8 mouse cellular contexts compared by ENCODE assay signal in the genomic region with DNA sequence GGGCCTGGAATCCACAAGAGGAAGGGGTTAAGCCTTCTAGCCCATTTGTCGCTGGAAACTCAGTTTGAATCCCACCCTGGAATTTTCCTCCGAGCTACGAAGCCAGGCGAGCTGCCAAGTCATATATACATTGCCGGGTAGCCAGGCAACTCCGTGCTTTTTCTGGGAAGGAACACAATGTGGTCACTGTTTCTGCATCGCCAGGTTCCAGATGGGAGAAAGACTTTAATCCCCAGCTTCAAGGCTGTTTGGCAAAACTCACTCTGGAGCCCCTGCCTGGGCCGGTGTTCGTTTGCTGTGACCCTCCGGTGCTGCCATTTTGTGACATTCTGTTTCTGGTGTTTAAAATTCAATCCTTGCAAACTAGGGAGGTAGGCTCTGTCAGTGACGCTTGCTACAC. TPM values are rescaled to one million over a fixed set of nuclear protein-coding genes. Genes with fewer than 3 reads are reported as not detected.
DNase-seq lines count a peak whose midpoint lies in the region; ATAC-seq and TF ChIP-seq lines count a peak whose summit lies in the region.

No protein-coding gene starts in this region.

- TF ChIP-seq CTCF in kidney, postnatal 0 days (IDR thresholded peaks at IDR 0.05; ENCODE audit: low read depth): no peak

- DNase-seq in kidney, postnatal 0 days (ENCODE audit: low spot score): peak; percentile 75
- no peak for DNase-seq in kidney, adult 18-20 months
- DNase-seq in embryonic facial prominence, embryonic 11.5 days (ENCODE audit: low spot score): peak; percentile 84
- no peak for DNase-seq in urinary bladder, adult 2 months (ENCODE audit: low spot score)
- no peak for DNase-seq in frontal cortex, postnatal 25 days (ENCODE audit: low spot score in 2 of 2)
- DNase-seq in left cerebral cortex, adult 8-10 months (ENCODE audit: low spot score in 2 of 2): no peak

- H3K4me1 ChIP-seq in kidney, postnatal 0 days (replicated peaks; ENCODE audit: insufficient read depth, low read length): peaks cover 41% of the 10 kb centered on the region
- 0 out of 2 replicates have a peak, but pooled peaks cover 3% of the 10 kb centered on the region for H3K4me1 ChIP-seq in embryonic facial prominence, embryonic 11.5 days (ENCODE audit: control insufficient read depth, insufficient read depth, low read length)
- peaks cover 27% of the 10 kb centered on the region for H3K4me1 ChIP-seq in forebrain, embryonic 15.5 days
- peaks cover 34% of the 10 kb centered on the region for H3K4me1 ChIP-seq in midbrain, embryonic 13.5 days (replicated peaks)

- no peak for ATAC-seq in kidney, postnatal 0 days (replicated peaks; ENCODE audit: low FRiP score, low read depth)
- 0 out of 2 replicates have a peak, but pooled peaks have one; percentile 22 for ATAC-seq in embryonic facial prominence, embryonic 11.5 days (replicated peaks; ENCODE audit: insufficient number of reproducible peaks, low FRiP score, low TSS enrichment, low read depth)
- peak; percentile 37 for ATAC-seq in forebrain, embryonic 15.5 days (replicated peaks)
- peak; percentile 56 for ATAC-seq in midbrain, embryonic 13.5 days

- 26% methylated on average over 11 of the region's 11 CpGs for WGBS in kidney, postnatal 0 days
- WGBS in embryonic facial prominence, embryonic 11.5 days: 21% methylated on average over 11 of the region's 11 CpGs
- 12% methylated on average over 11 of the region's 11 CpGs for WGBS in forebrain, embryonic 15.5 days
- 39% methylated on average over 11 of the region's 11 CpGs for WGBS in midbrain, embryonic 13.5 days

- peak overlapping the region; percentile 54 for H3K27ac ChIP-seq in kidney, postnatal 0 days
- H3K27ac ChIP-seq in embryonic facial prominence, embryonic 11.5 days (replicated peaks; ENCODE audit: low read depth, low read length): peak overlapping the region; percentile 85
- no peak overlapping the region; the same call in 1 of the 2 replicates for H3K27ac ChIP-seq in forebrain, embryonic 15.5 days (replicated peaks)
- peak overlapping the region; percentile 15 for H3K27ac ChIP-seq in midbrain, embryonic 13.5 days

- H3K9me3 ChIP-seq in kidney, postnatal 0 days (replicated peaks; ENCODE audit: low read length): no peaks in the 10 kb centered on the region
- H3K9me3 ChIP-seq in embryonic facial prominence, embryonic 11.5 days (replicated peaks; ENCODE audit: control insufficient read depth, low read length): no peaks in the 10 kb centered on the region
- no peaks in the 10 kb centered on the region for H3K9me3 ChIP-seq in forebrain, embryonic 15.5 days
- no peaks in the 10 kb centered on the region for H3K9me3 ChIP-seq in midbrain, embryonic 13.5 days

- no peak overlapping the region for H3K4me3 ChIP-seq in kidney, postnatal 0 days (replicated peaks; ENCODE audit: low read depth, low read length)
- no peak overlapping the region for H3K4me3 ChIP-seq in embryonic facial prominence, embryonic 11.5 days (ENCODE audit: low read depth, low read length)
- no peak overlapping the region for H3K4me3 ChIP-seq in forebrain, embryonic 15.5 days
- H3K4me3 ChIP-seq in midbrain, embryonic 13.5 days (replicated peaks): no peak overlapping the region

- no peaks in the 10 kb centered on the region for H3K27me3 ChIP-seq in kidney, postnatal 0 days (ENCODE audit: insufficient read depth, low read length)
- no peaks in the 10 kb centered on the region for H3K27me3 ChIP-seq in embryonic facial prominence, embryonic 11.5 days (ENCODE audit: control insufficient read depth, insufficient read depth, low read length)
- no peaks in the 10 kb centered on the region for H3K27me3 ChIP-seq in forebrain, embryonic 15.5 days
- H3K27me3 ChIP-seq in midbrain, embryonic 13.5 days: no peaks in the 10 kb centered on the region

- no peak overlapping the region for H3K4me2 ChIP-seq in kidney, postnatal 0 days (ENCODE audit: low read length)
- no peak overlapping the region for H3K4me2 ChIP-seq in embryonic facial prominence, embryonic 11.5 days (ENCODE audit: low read depth, low read length)
- H3K4me2 ChIP-seq in forebrain, embryonic 15.5 days (replicated peaks): no peak overlapping the region
- H3K4me2 ChIP-seq in midbrain, embryonic 13.5 days (replicated peaks): no peak overlapping the region

- H3K9ac ChIP-seq in kidney, postnatal 0 days (ENCODE audit: low read depth, low read length): no peak overlapping the region
- no peak overlapping the region for H3K9ac ChIP-seq in embryonic facial prominence, embryonic 11.5 days (replicated peaks; ENCODE audit: low read length)
- no peak overlapping the region for H3K9ac ChIP-seq in forebrain, embryonic 15.5 days (replicated peaks)
- H3K9ac ChIP-seq in midbrain, embryonic 13.5 days (replicated peaks): no peak overlapping the region

- H3K36me3 ChIP-seq in kidney, postnatal 0 days (ENCODE audit: insufficient read depth, low read length): no peaks in the 10 kb centered on the region
- H3K36me3 ChIP-seq in embryonic facial prominence, embryonic 11.5 days (replicated peaks; ENCODE audit: control insufficient read depth, insufficient read depth, low read depth, low read length): no peaks in the 10 kb centered on the region
- H3K36me3 ChIP-seq in forebrain, embryonic 15.5 days: no peaks in the 10 kb centered on the region
- H3K36me3 ChIP-seq in midbrain, embryonic 13.5 days: no peaks in the 10 kb centered on the region

RNA-seq across cellular contexts. Expression of gene Usp29, which starts 51.2 kb away (rescaled TPM):
- 1.6 and 1.7 TPM in 2 replicates for polyA plus RNA-seq in kidney, postnatal 0 days (2015; fragmentation: Nextera tagmentation; extraction: Ambion mirVana)
- 13.3 and 15.2 TPM in 2 replicates for polyA plus RNA-seq in embryonic facial prominence, embryonic 11.5 days (2014; fragmentation: Nextera tagmentation; extraction: Ambion mirVana)
- 22.4 and 26.1 TPM in 2 replicates for polyA plus RNA-seq in forebrain, embryonic 15.5 days (2015; fragmentation: Nextera tagmentation; extraction: Ambion mirVana)
- 31.1 and 35.2 TPM in 2 replicates for polyA plus RNA-seq in midbrain, embryonic 13.5 days (2015; fragmentation: Nextera tagmentation; extraction: Ambion mirVana)
- polyA plus RNA-seq in urinary bladder, adult 2 months (2012; rRNA removed): 0.78 and 0.84 TPM in 2 replicates
- total RNA-seq in left cerebral cortex, adult 8-10 months (2022): 10 to 100 TPM; 45.1 to 54.2 (median 45.9) TPM

RNA-seq across cellular contexts. Expression of gene Peg3, which starts 51.3 kb away (rescaled TPM):
- polyA plus RNA-seq in kidney, postnatal 0 days (2015; fragmentation: Nextera tagmentation; extraction: Ambion mirVana): 73.5 and 75.8 TPM in 2 replicates
- polyA plus RNA-seq in embryonic facial prominence, embryonic 11.5 days (2014; fragmentation: Nextera tagmentation; extraction: Ambion mirVana): 200 and 207 TPM in 2 replicates
- polyA plus RNA-seq in forebrain, embryonic 15.5 days (2015; fragmentation: Nextera tagmentation; extraction: Ambion mirVana): 51.1 and 58.7 TPM in 2 replicates
- 82.9 and 87.2 TPM in 2 replicates for polyA plus RNA-seq in midbrain, embryonic 13.5 days (2015; fragmentation: Nextera tagmentation; extraction: Ambion mirVana)
- polyA plus RNA-seq in urinary bladder, adult 2 months (2012; rRNA removed): 34.1 and 38.6 TPM in 2 replicates
- 100 to 1,000 TPM; 200 to 223 (median 214) TPM for total RNA-seq in left cerebral cortex, adult 8-10 months (2022)

Comparison
In these comparisons a context has a peak if more than half of its experiments do, and no peak if none do; other contexts are left out.
1. DNase-seq: peak in kidney, postnatal 0 days (single experiment) and embryonic facial prominence, embryonic 11.5 days (single experiment); none in kidney, adult 18-20 months (single experiment), urinary bladder, adult 2 months (single experiment), frontal cortex, postnatal 25 days (0 of 2) and left cerebral cortex, adult 8-10 months (0 of 2).